Mouse (Mus musculus) erythroblast, embryonic 14.5 days (primary cell): ENCODE data around the gene Tbx5. TPM values are rescaled to one million over a fixed set of nuclear protein-coding genes. Genes with fewer than 3 reads are reported as not detected.

ENCODE experiments used
- H3K27me3 ChIP-seq: 2 replicates; pipeline ENCODE4 v1.6.1; 2012; ENCODE audit warnings: inconsistent platforms; ENCODE audit not compliant: control insufficient read depth
- H3K36me3 ChIP-seq: 2 replicates; pipeline ENCODE4 v1.6.1; 2012; ENCODE audit warnings: mild to moderate bottlenecking, inconsistent platforms; ENCODE audit not compliant: control insufficient read depth
- H3K4me1 ChIP-seq: 2 replicates; pipeline ENCODE4 v1.6.1; 2012; ENCODE audit warnings: inconsistent platforms; ENCODE audit not compliant: control insufficient read depth
- H3K4me3 ChIP-seq: replicated peaks from 2 replicates; pipeline ENCODE3; 2012; ENCODE audit warnings: moderate library complexity, mild to moderate bottlenecking, inconsistent platforms
- H3K9me3 ChIP-seq: 2 replicates; pipeline ENCODE4 v1.6.1; 2012; ENCODE audit warnings: low read length, inconsistent platforms, mixed read lengths; ENCODE audit not compliant: control insufficient read depth
- GATA1 ChIP-seq: IDR thresholded peaks from 2 replicates; pipeline ENCODE4 v1.6.1; 2012; ENCODE audit warnings: low read length, inconsistent platforms, mixed read lengths
- TAL1 ChIP-seq: IDR thresholded peaks from 3 replicates; pipeline ENCODE4 v1.6.1; 2012; ENCODE audit warnings: low read length, inconsistent platforms, mixed read lengths
- polyA plus RNA-seq: library from polyadenylated mRNA; stranded (reverse); fragments of >175 nt; gene quantifications from 2 replicates; pipeline ENCODE4 v1.2.3, GENCODE M21; 2012

The Tbx5 gene
- polyA plus RNA-seq, 1 experiment, result not detected

GRCm38 (mm10) chr5:119839156-119839555, 6.7 kb downstream of the Tbx5 start:
- no peak for TF ChIP-seq TAL1
- no peak for TF ChIP-seq GATA1
- H3K27me3 ChIP-seq, result peaks cover 98% of the 10 kb centered on the region
- H3K9me3 ChIP-seq, result no peaks in the 10 kb centered on the region
- H3K4me1 ChIP-seq, result no peaks in the 10 kb centered on the region
- no peak overlapping the region for H3K4me3 ChIP-seq
- H3K36me3 ChIP-seq, result no peaks in the 10 kb centered on the region

GRCm38 (mm10) chr5:119839616-119840368, 7.3 kb downstream of the Tbx5 start:
- no peak for TF ChIP-seq GATA1
- TF ChIP-seq TAL1, result no peak
- H3K27me3 ChIP-seq, result peaks cover 99% of the 10 kb centered on the region
- no peaks in the 10 kb centered on the region for H3K4me1 ChIP-seq
- no peak overlapping the region for H3K4me3 ChIP-seq
- no peaks in the 10 kb centered on the region for H3K9me3 ChIP-seq
- H3K36me3 ChIP-seq, result no peaks in the 10 kb centered on the region

DNA sequence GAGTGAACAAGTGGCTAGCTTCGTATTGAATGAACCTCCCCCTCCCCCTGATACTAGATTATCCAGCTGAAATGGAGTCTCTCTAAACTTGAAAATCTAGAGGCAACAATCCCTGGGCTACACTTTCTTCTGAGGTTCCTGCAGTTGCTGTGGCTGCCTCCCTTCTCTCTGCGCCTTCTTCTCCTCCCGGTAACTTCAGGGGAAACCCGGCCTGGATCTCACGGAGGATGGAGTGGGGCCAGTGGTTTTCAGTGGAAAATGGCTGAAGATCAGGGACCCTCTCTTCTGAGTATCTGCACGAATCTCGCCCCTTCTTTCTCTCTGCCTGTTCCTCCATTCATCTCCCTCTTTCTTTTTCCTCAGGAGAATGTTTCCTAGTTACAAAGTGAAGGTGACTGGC, 7.9 kb downstream of the Tbx5 start:
- TF ChIP-seq TAL1, result no peak
- no peak for TF ChIP-seq GATA1

GRCm38 (mm10) chr5:119841634-119842420, 9.4 kb downstream of the Tbx5 start:
- H3K4me3 ChIP-seq, result no peak overlapping the region
- H3K27me3 ChIP-seq, result peaks cover 90% of the 10 kb centered on the region
- no peak for TF ChIP-seq TAL1
- no peak for TF ChIP-seq GATA1
- H3K36me3 ChIP-seq, result no peaks in the 10 kb centered on the region
- no peaks in the 10 kb centered on the region for H3K4me1 ChIP-seq
- H3K9me3 ChIP-seq, result no peaks in the 10 kb centered on the region

More for the DNA sequence above, 7.9 kb downstream of the Tbx5 start:
- no peaks in the 10 kb centered on the region for H3K4me1 ChIP-seq
- no peak overlapping the region for H3K4me3 ChIP-seq
- H3K9me3 ChIP-seq, result no peaks in the 10 kb centered on the region
- peaks cover 98% of the 10 kb centered on the region for H3K27me3 ChIP-seq
- H3K36me3 ChIP-seq, result no peaks in the 10 kb centered on the region

- H3K9me3 ChIP-seq, result no peaks in the 10 kb centered on the region
- no peak for TF ChIP-seq TAL1
- no peak for TF ChIP-seq GATA1
- peaks cover 83% of the 10 kb centered on the region for H3K27me3 ChIP-seq
Measured at GRCm38 (mm10) chr5:119842701-119843393, 10.4 kb downstream of the Tbx5 start.

GRCm38 (mm10) chr5:119843394-119843777, 10.9 kb downstream of the Tbx5 start:
- H3K4me3 ChIP-seq, result no peak overlapping the region
- H3K27me3 ChIP-seq, result peaks cover 78% of the 10 kb centered on the region
- no peaks in the 10 kb centered on the region for H3K36me3 ChIP-seq
- H3K4me1 ChIP-seq, result no peaks in the 10 kb centered on the region
- no peak for TF ChIP-seq TAL1
- no peak for TF ChIP-seq GATA1
- H3K9me3 ChIP-seq, result no peaks in the 10 kb centered on the region

More at GRCm38 (mm10) chr5:119842701-119843393, 10.4 kb downstream of the Tbx5 start:
- Histone ChIP-seq H3K36me3 (no peaks in the 10 kb centered on the region), H3K4me1 (no peaks in the 10 kb centered on the region), H3K4me3 (no peak overlapping the region)

- no peaks in the 10 kb centered on the region for H3K9me3 ChIP-seq
- no peaks in the 10 kb centered on the region for H3K4me1 ChIP-seq
- no peak for TF ChIP-seq GATA1
- TF ChIP-seq TAL1, result no peak
- H3K27me3 ChIP-seq, result peaks cover 68% of the 10 kb centered on the region
- H3K36me3 ChIP-seq, result no peaks in the 10 kb centered on the region
- no peak overlapping the region for H3K4me3 ChIP-seq
Measured at GRCm38 (mm10) chr5:119844366-119844765, 11.9 kb downstream of the Tbx5 start.

DNA sequence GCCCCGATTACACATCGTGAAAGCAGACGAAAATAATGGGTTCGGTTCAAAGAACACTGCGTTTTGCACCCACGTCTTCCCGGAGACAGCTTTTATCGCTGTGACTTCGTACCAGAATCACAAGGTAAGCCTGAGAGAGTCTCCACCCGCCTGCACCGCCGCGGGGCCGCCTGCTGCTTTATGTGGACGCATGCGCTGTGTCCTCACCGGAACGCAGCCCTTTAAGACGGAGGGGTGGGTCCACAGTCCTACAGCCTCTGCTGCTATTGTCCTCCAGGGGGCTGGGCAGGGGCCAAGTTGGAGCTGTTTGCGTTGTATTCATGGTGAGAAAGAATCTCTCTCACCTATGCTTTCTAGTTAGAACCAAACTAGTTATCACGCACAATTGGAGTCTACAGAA, 12.5 kb downstream of the Tbx5 start:
- Histone ChIP-seq H3K36me3 (no peaks in the 10 kb centered on the region), H3K4me3 (no peak overlapping the region), H3K27me3 (peaks cover 62% of the 10 kb centered on the region), H3K4me1 (no peaks in the 10 kb centered on the region), H3K9me3 (no peaks in the 10 kb centered on the region)
- TF ChIP-seq GATA1, result no peak
- no peak for TF ChIP-seq TAL1

DNA sequence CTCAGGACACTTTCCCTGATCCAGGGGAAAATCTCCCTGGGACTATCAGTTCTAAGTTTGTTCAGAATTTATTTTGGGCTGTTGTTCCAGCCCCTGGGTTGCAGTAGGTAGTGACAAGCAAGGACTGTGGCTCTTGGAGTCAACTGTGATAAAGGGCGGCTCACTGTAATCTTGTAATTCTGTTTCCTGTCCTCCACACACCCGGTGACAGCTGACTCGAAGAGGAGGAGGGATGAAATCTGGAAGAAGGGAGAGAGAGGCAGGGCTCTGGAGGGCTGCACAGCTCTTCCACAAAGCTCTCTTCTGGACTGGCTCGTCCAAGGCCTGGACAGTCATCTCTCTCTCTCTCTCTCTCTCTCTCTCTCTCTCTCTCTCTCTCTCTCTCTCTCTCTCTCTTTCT, 24.6 kb downstream of the Tbx5 start:
- Histone ChIP-seq H3K9me3 (no peaks in the 10 kb centered on the region), H3K4me1 (peaks cover 3% of the 10 kb centered on the region), H3K27me3 (peaks cover 2% of the 10 kb centered on the region; the same call in 1 of the 2 replicates), H3K4me3 (no peak overlapping the region), H3K36me3 (no peaks in the 10 kb centered on the region)
- no peak for TF ChIP-seq GATA1
